Mouse (Mus musculus): ENCODE data around the gene Prkn.
"Not testable (repeated sequence)": the region's sequence is repeated elsewhere in the genome, so short reads cannot be mapped to it uniquely, and the experiment has no call there.

Prkn gene

GRCm38 (mm10) chr17:11142321-11142720 lies 302.1 kb downstream of the Prkn start:
- CTCF ChIA-PET: no interaction called here

- CTCF ChIA-PET: interaction anchor here (0.5 kb wide), 1 partner anchor 1767 kb away, joined by 3 read pairs; no protein-coding TSS in a partner anchor
Measured at GRCm38 (mm10) chr17:11156119-11156518, 315.9 kb downstream of the Prkn start.

- CTCF ChIA-PET: no interaction called here
Measured at GRCm38 (mm10) chr17:11157536-11157935, 317.4 kb downstream of the Prkn start.

GRCm38 (mm10) chr17:11161436-11161835 lies 321.3 kb downstream of the Prkn start:
- CTCF ChIA-PET: interaction anchor here (0.5 kb wide), 1 partner anchor 359 kb away, joined by 5 read pairs; no protein-coding TSS in a partner anchor

GRCm38 (mm10) chr17:11162770-11163169 lies 322.6 kb downstream of the Prkn start:
- CTCF ChIA-PET: no interaction called here

GRCm38 (mm10) chr17:11187356-11187755 lies 347.2 kb downstream of the Prkn start:
- CTCF ChIA-PET: no interaction called here

- CTCF ChIA-PET: no interaction called here
Measured at GRCm38 (mm10) chr17:11188494-11188893, 348.3 kb downstream of the Prkn start.

- CTCF ChIA-PET: no interaction called here
Measured at GRCm38 (mm10) chr17:11190306-11190705, 350.1 kb downstream of the Prkn start.

- CTCF ChIA-PET: no interaction called here
Measured at GRCm38 (mm10) chr17:11198134-11198533, 357.9 kb downstream of the Prkn start.

- CTCF ChIA-PET: not testable (repeated sequence)
Measured at GRCm38 (mm10) chr17:11209063-11209462, 368.9 kb downstream of the Prkn start.

- CTCF ChIA-PET: no interaction called here
Measured at GRCm38 (mm10) chr17:11211006-11211405, 370.8 kb downstream of the Prkn start.

- CTCF ChIA-PET: no interaction called here
Measured at GRCm38 (mm10) chr17:11211591-11211990, 371.4 kb downstream of the Prkn start.

- CTCF ChIA-PET: no interaction called here
Measured at GRCm38 (mm10) chr17:11213689-11214088, 373.5 kb downstream of the Prkn start.

GRCm38 (mm10) chr17:11229011-11229410 lies 388.8 kb downstream of the Prkn start:
- CTCF ChIA-PET: no interaction called here

- CTCF ChIA-PET: no interaction called here
Measured at GRCm38 (mm10) chr17:11229426-11229825, 389.2 kb downstream of the Prkn start.

GRCm38 (mm10) chr17:11230604-11231395 lies 390.6 kb downstream of the Prkn start:
- CTCF ChIA-PET: no interaction called here

GRCm38 (mm10) chr17:11235273-11235672 lies 395.1 kb downstream of the Prkn start:
- CTCF ChIA-PET: no interaction called here

- CTCF ChIA-PET: no interaction called here
Measured at GRCm38 (mm10) chr17:11245040-11245439, 404.9 kb downstream of the Prkn start.

- CTCF ChIA-PET: no interaction called here
Measured at GRCm38 (mm10) chr17:11249216-11249615, 409.0 kb downstream of the Prkn start.

GRCm38 (mm10) chr17:11260663-11261062 lies 420.5 kb downstream of the Prkn start:
- CTCF ChIA-PET: no interaction called here

GRCm38 (mm10) chr17:11261679-11262078 lies 421.5 kb downstream of the Prkn start:
- CTCF ChIA-PET: no interaction called here

GRCm38 (mm10) chr17:11267951-11268350 lies 427.8 kb downstream of the Prkn start:
- CTCF ChIA-PET: no interaction called here

GRCm38 (mm10) chr17:11270179-11270578 lies 430.0 kb downstream of the Prkn start:
- CTCF ChIA-PET: no interaction called here

- CTCF ChIA-PET: no interaction called here
Measured at GRCm38 (mm10) chr17:11271876-11272275, 431.7 kb downstream of the Prkn start.

Data from spleen, embryonic (tissue).